Mouse (Mus musculus) CH12.LX (cell line): Measurements from ENCODE around the gene Dcst2. TPM values are rescaled to one million over a fixed set of nuclear protein-coding genes. Genes with fewer than 3 reads are reported as not detected.

Source experiments
- DNase-seq: peaks from one replicate; pipeline ENCODE4 v3.0.0-alpha.2; 2013; ENCODE audit errors: extremely low read depth
- H3K27ac ChIP-seq: 2 replicates; pipeline ENCODE4 v1.5.1; 2012; ENCODE audit warnings: low read depth, mild to moderate bottlenecking, control low read depth, moderate library complexity; ENCODE audit not compliant: insufficient read depth
- H3K27me3 ChIP-seq: replicated peaks from 2 replicates; pipeline ENCODE3; 2012; ENCODE audit warnings: inconsistent platforms
- H3K36me3 ChIP-seq, 2 experiments: replicated peaks in 1 of 2; 2 replicates each; pipeline versions ENCODE3 to v1.6.1; 2012; ENCODE audit warnings: inconsistent platforms in 1 of 2, low read length in 1 of 2, mild to moderate bottlenecking in 1 of 2, mixed read lengths in 1 of 2, moderate library complexity in 1 of 2; ENCODE audit not compliant: control insufficient read depth in 1 of 2, insufficient read depth in 1 of 2
- H3K4me1 ChIP-seq, 2 experiments: 2 replicates each; pipeline ENCODE4 v1.6.1; 2012; ENCODE audit warnings: inconsistent platforms in 1 of 2, moderate library complexity in 1 of 2; ENCODE audit not compliant: insufficient read depth in 2 of 2, control insufficient read depth in 1 of 2
- H3K4me2 ChIP-seq: 2 replicates; pipeline ENCODE4 v1.6.1; 2012; ENCODE audit warnings: low read depth, mild to moderate bottlenecking, control low read depth; ENCODE audit not compliant: poor library complexity, insufficient read depth, severe bottlenecking
- H3K4me3 ChIP-seq, 3 experiments: fragments of 150-350 bp in 1 of 3; sonication (generic) in 1 of 3; replicated peaks in 1 of 3; 2 replicates each; pipeline versions ENCODE3 to v1.5.1; 2011 to 2012; ENCODE audit warnings: low read depth in 2 of 3, low read length in 2 of 3, mild to moderate bottlenecking in 2 of 3, moderate library complexity in 2 of 3, control low read depth in 1 of 3, improper control_type of control experiment in 1 of 3, inconsistent platforms in 1 of 3, mixed read lengths in 1 of 3; ENCODE audit not compliant: poor library complexity in 1 of 3
- H3K79me2 ChIP-seq: replicated peaks from 2 replicates; pipeline ENCODE4 v1.6.1; 2012; ENCODE audit warnings: mild to moderate bottlenecking, moderate library complexity; ENCODE audit not compliant: control insufficient read depth, poor library complexity, insufficient read depth, severe bottlenecking; ENCODE audit errors: extremely low read depth
- H3K9ac ChIP-seq: 2 replicates; pipeline ENCODE4 v1.6.1; 2012; ENCODE audit warnings: low read depth, mild to moderate bottlenecking, control low read depth, moderate library complexity; ENCODE audit not compliant: insufficient read depth
- H3K9me3 ChIP-seq: replicated peaks from 2 replicates; pipeline ENCODE3; 2012; ENCODE audit warnings: low read length, inconsistent platforms, mixed read lengths
- CHD2 ChIP-seq: IDR thresholded peaks from 2 replicates; pipeline ENCODE4 v1.6.1; 2011; ENCODE audit warnings: low read length, improper control_type of control experiment
- CTCF ChIP-seq, 2 experiments: IDR thresholded peaks in 1 of 2; conservative IDR thresholded peaks in 1 of 2; 2 replicates each; pipeline ENCODE4 v1.5.1; 2011 to 2012; ENCODE audit warnings: low read depth in 2 of 2, low read length in 2 of 2, improper control_type of control experiment in 1 of 2, inconsistent platforms in 1 of 2, mild to moderate bottlenecking in 1 of 2, moderate library complexity in 1 of 2
- E2F4 ChIP-seq: IDR thresholded peaks from 2 replicates; pipeline ENCODE4 v1.6.1; 2011; ENCODE audit warnings: low read depth, low read length, improper control_type of control experiment; ENCODE audit not compliant: insufficient replicate concordance
- EP300 ChIP-seq: IDR thresholded peaks from 2 replicates; pipeline ENCODE4 v1.6.1; 2011; ENCODE audit warnings: low read length, improper control_type of control experiment
- ETS1 ChIP-seq: conservative IDR thresholded peaks from 2 replicates; pipeline ENCODE4 v1.6.1; 2012; ENCODE audit warnings: low read depth, mild to moderate bottlenecking, inconsistent platforms, low read length, improper control_type of control experiment, moderate library complexity
- GABPA ChIP-seq: IDR thresholded peaks from 2 replicates; pipeline ENCODE4 v1.6.1; 2012; ENCODE audit warnings: low read depth, low read length, improper control_type of control experiment, inconsistent platforms; ENCODE audit not compliant: insufficient replicate concordance
- HCFC1 ChIP-seq: IDR thresholded peaks from 2 replicates; pipeline ENCODE4 v1.6.1; 2012; ENCODE audit warnings: low read depth, mild to moderate bottlenecking, inconsistent platforms, low read length, improper control_type of control experiment
- IRF4 ChIP-seq: IDR thresholded peaks from 2 replicates; pipeline ENCODE4 v1.6.1; 2014; ENCODE audit warnings: low read depth, mild to moderate bottlenecking, inconsistent platforms, low read length, improper control_type of control experiment
- JUN ChIP-seq: IDR thresholded peaks from 2 replicates; pipeline ENCODE4 v1.6.1; 2011; ENCODE audit warnings: low read depth, mild to moderate bottlenecking, low read length, improper control_type of control experiment, moderate library complexity; ENCODE audit not compliant: insufficient read depth
- JUND ChIP-seq: conservative IDR thresholded peaks from 2 replicates; pipeline ENCODE4 v1.6.1; 2011; ENCODE audit warnings: low read depth, low read length, improper control_type of control experiment
- KAT2A ChIP-seq: IDR thresholded peaks from 2 replicates; pipeline ENCODE4 v1.6.1; 2012; ENCODE audit warnings: low read length, improper control_type of control experiment, inconsistent platforms; ENCODE audit not compliant: insufficient replicate concordance
- MAX ChIP-seq: IDR thresholded peaks from 2 replicates; pipeline ENCODE4 v1.6.1; 2011; ENCODE audit warnings: low read length, improper control_type of control experiment
- MAZ ChIP-seq: IDR thresholded peaks from 2 replicates; pipeline ENCODE4 v1.6.1; 2012; ENCODE audit warnings: low read depth, mild to moderate bottlenecking, inconsistent platforms, low read length, improper control_type of control experiment, moderate library complexity
- MEF2A ChIP-seq: IDR thresholded peaks from 2 replicates; pipeline ENCODE4 v1.6.1; 2014; ENCODE audit warnings: low read depth, mild to moderate bottlenecking, inconsistent platforms, low read length, improper control_type of control experiment, borderline replicate concordance
- MXI1 ChIP-seq: IDR thresholded peaks from 2 replicates; pipeline ENCODE4 v1.6.1; 2011; ENCODE audit warnings: mild to moderate bottlenecking, low read depth, low read length, improper control_type of control experiment
- NELFE ChIP-seq: IDR thresholded peaks from 2 replicates; pipeline ENCODE4 v1.6.1; 2011; ENCODE audit warnings: low read depth, low read length, improper control_type of control experiment
- POLR2A ChIP-seq: IDR thresholded peaks from 2 replicates; pipeline ENCODE4 v1.6.1; 2011; ENCODE audit warnings: low read depth, mild to moderate bottlenecking, improper control_type of control experiment, low read length
- RAD21 ChIP-seq: IDR thresholded peaks from 2 replicates; pipeline ENCODE4 v1.6.1; 2011; ENCODE audit warnings: low read depth, mild to moderate bottlenecking, low read length, improper control_type of control experiment, moderate library complexity
- RCOR1 ChIP-seq: conservative IDR thresholded peaks from 2 replicates; pipeline ENCODE4 v1.6.1; 2012; ENCODE audit warnings: low read depth, mild to moderate bottlenecking, inconsistent platforms, low read length, improper control_type of control experiment
- SIN3A ChIP-seq: IDR thresholded peaks from 2 replicates; pipeline ENCODE4 v1.6.1; 2012; ENCODE audit warnings: low read length, improper control_type of control experiment, inconsistent platforms
- TBP ChIP-seq: conservative IDR thresholded peaks from 2 replicates; pipeline ENCODE4 v1.6.1; 2011; ENCODE audit warnings: low read depth, low read length, improper control_type of control experiment
- UBTF ChIP-seq: IDR thresholded peaks from 2 replicates; pipeline ENCODE4 v1.6.1; 2012; ENCODE audit warnings: low read depth, mild to moderate bottlenecking, inconsistent platforms, low read length, improper control_type of control experiment, moderate library complexity
- USF1 ChIP-seq: IDR thresholded peaks from 2 replicates; pipeline ENCODE4 v1.6.1; 2014; ENCODE audit warnings: low read depth, mild to moderate bottlenecking, inconsistent platforms, low read length, improper control_type of control experiment
- ZC3H11A ChIP-seq: IDR thresholded peaks from 2 replicates; pipeline ENCODE4 v1.6.1; 2012; ENCODE audit warnings: low read depth, mild to moderate bottlenecking, inconsistent platforms, low read length, improper control_type of control experiment
- ZKSCAN1 ChIP-seq: IDR thresholded peaks from 2 replicates; pipeline ENCODE4 v1.6.1; 2012; ENCODE audit warnings: low read depth, inconsistent platforms, low read length, improper control_type of control experiment, borderline replicate concordance
- ZMIZ1 ChIP-seq: IDR thresholded peaks from 2 replicates; pipeline ENCODE4 v1.6.1; 2012; ENCODE audit warnings: low read depth, mild to moderate bottlenecking, inconsistent platforms, low read length, improper control_type of control experiment
- dilution Hi-C: fragments of 300-500 bp; cut with MboI; formaldehyde crosslinking; loops from 2 replicates; pipeline ENCODE4 v1.14.3; 2020; ENCODE audit warnings: low sequenced_read_pairs; ENCODE audit not compliant: extremely low pct_unique_long_range_greater_than_20kb, extremely low pct_ligation_motif_present
- in situ Hi-C: fragments of 300-500 bp; cut with MboI; formaldehyde crosslinking; loops from 3 replicates; pipeline ENCODE4 v1.14.3; 2019; ENCODE audit warnings: low sequenced_read_pairs, low pct_ligation_motif_present, low pct_unique_long_range_greater_than_20kb, mixed read lengths
- polyA plus RNA-seq: library from polyadenylated mRNA; unstranded; fragments of >175 nt; gene quantifications from 2 replicates; pipeline ENCODE4 v1.2.1, GENCODE M21; 2012; ENCODE audit warnings: low read depth; ENCODE audit not compliant: insufficient read length
- total RNA-seq, 2 experiments: library from RNA; depleted of rRNA; stranded (reverse); fragments of 300-350 nt in 1 of 2; fragments of >200 nt in 1 of 2; gene quantifications; 2 replicates each; pipeline ENCODE4 v1.2.3; 2012 to 2014

Gene Dcst2
- total and polyA plus RNA-seq, 3 experiments, result 0.10 TPM; not detected in 2

GRCm38 (mm10) chr3:89382033-89382882 lies 20.5 kb downstream of the Dcst2 start:
- no peaks in the 10 kb centered on the region for H3K9me3 ChIP-seq
- H3K27me3 ChIP-seq, result no peaks in the 10 kb centered on the region
- peaks cover 30 to 96% of the 10 kb centered on the region in 2 experiments for H3K4me1 ChIP-seq
- dilution Hi-C loops (no loop called here), in situ Hi-C loops (no loop called here)
- no peak overlapping the region for H3K4me2 ChIP-seq
- DNase-seq, result no peak
- H3K36me3 ChIP-seq, result peaks cover 40 to 68% of the 10 kb centered on the region in 2 experiments
- TF ChIP-seq KAT2A (no peak), GABPA (no peak), JUND (no peak), MAX (no peak), CTCF (conservative IDR thresholded peaks at IDR 0.05 in 1 of 2, IDR thresholded peaks at IDR 0.05 in 1 of 2; ENCODE audit: low read depth in 2 of 2, low read length in 2 of 2) (no peak), UBTF (no peak), ZC3H11A (no peak), EP300 (no peak), USF1 (no peak), ZKSCAN1 (no peak), RAD21 (no peak), MEF2A (no peak), ETS1 (no peak), TBP (no peak), HCFC1 (no peak)
- no peak overlapping the region for H3K27ac ChIP-seq
- H3K4me3 ChIP-seq, result no peak overlapping the region
- H3K9ac ChIP-seq, result no peak overlapping the region
- H3K79me2 ChIP-seq, result peaks cover 47% of the 10 kb centered on the region

DNA sequence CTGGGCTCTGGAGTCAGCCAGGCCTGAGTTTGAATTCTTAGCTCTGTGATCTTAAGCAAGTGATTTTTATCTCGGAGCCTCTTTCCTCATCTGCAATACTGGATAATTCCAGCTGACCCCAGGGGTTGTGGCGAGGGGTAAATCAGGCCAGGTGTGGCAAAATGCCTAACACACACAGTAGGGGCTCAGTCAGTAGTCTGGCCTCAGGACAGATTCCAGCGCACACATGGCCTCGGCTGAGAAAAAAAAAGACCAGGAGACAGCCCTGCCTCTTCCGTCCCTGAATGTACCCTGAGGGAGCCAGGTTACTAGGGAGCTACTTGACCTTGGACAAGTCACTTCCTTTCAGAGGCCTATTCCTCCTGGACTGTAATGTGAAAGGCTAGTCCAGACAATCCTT lies 21.2 kb downstream of the Dcst2 start:
- dilution Hi-C loops, result no loop called here
- Histone ChIP-seq H3K4me2 (no peak overlapping the region), H3K27me3 (no peaks in the 10 kb centered on the region), H3K4me1 (peaks cover 27 to 97% of the 10 kb centered on the region in 2 experiments), H3K4me3 (no peak overlapping the region), H3K36me3 (peaks cover 39 to 61% of the 10 kb centered on the region in 2 experiments), H3K9me3 (no peaks in the 10 kb centered on the region), H3K9ac (no peak overlapping the region), H3K79me2 (peaks cover 54% of the 10 kb centered on the region), H3K27ac (no peak overlapping the region)
- TF ChIP-seq HCFC1, result no peak
- no peak for TF ChIP-seq POLR2A
- no peak for TF ChIP-seq SIN3A
- no peak for TF ChIP-seq MAZ
- TF ChIP-seq NELFE, result no peak
- no peak for TF ChIP-seq MXI1
- TF ChIP-seq E2F4, result no peak
- no peak for TF ChIP-seq JUND
- no peak for TF ChIP-seq EP300
- no peak for TF ChIP-seq JUN
- no peak for TF ChIP-seq ZKSCAN1
- TF ChIP-seq UBTF, result no peak
- TF ChIP-seq ZMIZ1, result no peak
- TF ChIP-seq CTCF (conservative IDR thresholded peaks at IDR 0.05 in 1 of 2, IDR thresholded peaks at IDR 0.05 in 1 of 2; ENCODE audit: low read depth in 2 of 2, low read length in 2 of 2), result no peak
- TF ChIP-seq CHD2, result no peak
- TF ChIP-seq TBP, result no peak
- TF ChIP-seq USF1, result no peak
- no peak for TF ChIP-seq IRF4
- no peak for TF ChIP-seq RCOR1
- no peak for DNase-seq
- in situ Hi-C loops, result no loop called here
